Mouse (Mus musculus) cerebellum, adult 2 months (tissue): Measurements from ENCODE around the gene Rnf220.

Experiments
- CTCF ChIP-seq: fragments of 200-500 bp; IDR thresholded peaks from 2 replicates; pipeline ENCODE4 v1.5.1; 2011; ENCODE audit warnings: low read depth, mild to moderate bottlenecking, control low read depth, low read length, moderate library complexity, borderline replicate concordance; ENCODE audit not compliant: insufficient read depth
- POLR2A ChIP-seq: fragments of 200-500 bp; IDR thresholded peaks from 2 replicates; pipeline ENCODE4 v1.6.1; 2011; ENCODE audit warnings: low read length, control low read depth, borderline replicate concordance; ENCODE audit not compliant: insufficient read depth

GRCm38 (mm10) chr4:117529843-117530242 is 33.0 kb upstream of the Rnf220 start:
- no peak for TF ChIP-seq CTCF
- no peak for TF ChIP-seq POLR2A
